In genomic region chr2:45104511-45105055, GRCm38 (mm10) we compare ENCODE assay signal across 8 mouse cellular contexts. TPM values are rescaled to one million over a fixed set of nuclear protein-coding genes. Genes with fewer than 3 reads are reported as not detected.
DNase-seq lines count a peak whose midpoint lies in the region; ATAC-seq and TF ChIP-seq lines count a peak whose summit lies in the region.

No protein-coding gene starts in this region.

- intact Hi-C loops in heart, adult 2 months (cut with DNase I), result loop anchor here (5.0 kb wide), 1 partner anchor 82 kb away; no protein-coding TSS in a partner anchor
- intact Hi-C loops in heart, postnatal 25 days (cut with DNase I), result no loop called here

- no peak for DNase-seq in heart, adult 2 months
- DNase-seq in heart, postnatal 25 days (ENCODE audit: low spot score), result no peak
- peak; percentile 57 for DNase-seq in retina, postnatal 1 day
- DNase-seq in retina, embryonic 14.5 days (ENCODE audit: low spot score), result no peak
- no peak for DNase-seq in embryo, embryonic 9.5 days (ENCODE audit: extremely low spot score)
- DNase-seq in gastrocnemius, adult 18-20 months (ENCODE audit: low spot score), result no peak

- peaks cover 17% of the 10 kb centered on the region for H3K4me1 ChIP-seq in heart, adult 2 months (ENCODE audit: control insufficient read depth, insufficient read depth, low read length)
- H3K4me1 ChIP-seq in intestine, postnatal 0 days (replicated peaks; ENCODE audit: control insufficient read depth, insufficient read depth, low read length), result no peaks in the 10 kb centered on the region
- H3K4me1 ChIP-seq in stomach, embryonic 15.5 days, result peaks cover 9% of the 10 kb centered on the region

- no peak for ATAC-seq in intestine, postnatal 0 days
- ATAC-seq in stomach, embryonic 15.5 days (ENCODE audit: insufficient read depth, low FRiP score, low read depth), result no peak

- no peaks in the 10 kb centered on the region for H3K27me3 ChIP-seq in heart, adult 2 months (ENCODE audit: control insufficient read depth, insufficient read depth, low read length)
- H3K27me3 ChIP-seq in intestine, postnatal 0 days (replicated peaks; ENCODE audit: control insufficient read depth, insufficient read depth, low read length), result peaks cover 43% of the 10 kb centered on the region
- H3K27me3 ChIP-seq in stomach, embryonic 15.5 days (replicated peaks), result 0 out of 2 replicates have a peak, but pooled peaks cover 4% of the 10 kb centered on the region

- no peak for TF ChIP-seq EP300 in heart, adult 2 months (IDR thresholded peaks at IDR 0.05; ENCODE audit: insufficient read depth, low read depth, low read length)

- H3K4me2 ChIP-seq in intestine, postnatal 0 days (replicated peaks; ENCODE audit: low read depth), result peak overlapping the region; percentile 77; the same call in 1 of the 2 replicates
- peak overlapping the region; percentile 78 for H3K4me2 ChIP-seq in stomach, embryonic 15.5 days

- H3K79me2 ChIP-seq in heart, adult 2 months (replicated peaks; ENCODE audit: control insufficient read depth, insufficient read depth, low read length), result no peaks in the 10 kb centered on the region

- no peaks in the 10 kb centered on the region for H3K9me3 ChIP-seq in intestine, postnatal 0 days (ENCODE audit: control insufficient read depth)
- no peaks in the 10 kb centered on the region for H3K9me3 ChIP-seq in stomach, embryonic 15.5 days

- TF ChIP-seq POLR2A in heart, adult 2 months (IDR thresholded peaks at IDR 0.05; ENCODE audit: insufficient read depth, low read depth, low read length), result no peak

- TF ChIP-seq CTCF in heart, adult 2 months (IDR thresholded peaks at IDR 0.05), result peak; percentile 10; the same call in 1 of the 2 replicates
- TF ChIP-seq CTCF in intestine, postnatal 0 days (IDR thresholded peaks at IDR 0.05; ENCODE audit: low read depth), result 0 out of 2 replicates have a peak, but pooled peaks have one; percentile 12

- 44% methylated on average over 7 of the region's 7 CpGs for WGBS in heart, adult 2 months
- 39% methylated on average over 7 of the region's 7 CpGs for WGBS in intestine, postnatal 0 days
- 36% methylated on average over 7 of the region's 7 CpGs for WGBS in stomach, embryonic 15.5 days

- peaks cover 37% of the 10 kb centered on the region for H3K36me3 ChIP-seq in heart, adult 2 months (ENCODE audit: control insufficient read depth, insufficient read depth, low read length)
- no peaks in the 10 kb centered on the region for H3K36me3 ChIP-seq in intestine, postnatal 0 days (ENCODE audit: control insufficient read depth, insufficient read depth)
- H3K36me3 ChIP-seq in stomach, embryonic 15.5 days, result no peaks in the 10 kb centered on the region

- H3K27ac ChIP-seq in heart, adult 2 months, result peak overlapping the region; percentile 42
- no peak overlapping the region for H3K27ac ChIP-seq in intestine, postnatal 0 days (ENCODE audit: low read depth, low read length)
- H3K27ac ChIP-seq in stomach, embryonic 15.5 days, result peak overlapping the region; percentile 66; the same call in 1 of the 2 replicates

- H3K9ac ChIP-seq in heart, adult 2 months (ENCODE audit: low read depth, low read length), result peak overlapping the region; percentile 24
- H3K9ac ChIP-seq in intestine, postnatal 0 days (ENCODE audit: low read depth, low read length), result no peak overlapping the region
- H3K9ac ChIP-seq in stomach, embryonic 15.5 days, result no peak overlapping the region

- H3K4me3 ChIP-seq in heart, adult 2 months, result no peak overlapping the region
- H3K4me3 ChIP-seq in intestine, postnatal 0 days (ENCODE audit: low read depth, low read length), result no peak overlapping the region
- H3K4me3 ChIP-seq in stomach, embryonic 15.5 days (replicated peaks), result 0 out of 2 replicates have a peak overlapping the region, but pooled peaks have one; percentile 22

RNA-seq across cellular contexts. Expression of gene Zeb2, which starts 12.6 kb away (rescaled TPM):
- 10 to 100 TPM; 46.7 to 50.0 TPM for total RNA-seq in heart, adult 2 months (2021)
- polyA plus RNA-seq in heart, adult 2 months (2012; rRNA removed), result 16.5 and 34.3 TPM in 2 replicates
- total RNA-seq in heart, postnatal 25 days (2021), result 10 to 100 TPM; 57.4 to 60.3 TPM
- 13.1 and 14.2 TPM in 2 replicates for polyA plus RNA-seq in intestine, postnatal 0 days (2015; fragmentation: Nextera tagmentation; extraction: Ambion mirVana)
- polyA plus RNA-seq in stomach, embryonic 15.5 days (2015; fragmentation: Nextera tagmentation; extraction: Ambion mirVana), result 46.5 and 49.9 TPM in 2 replicates
- total RNA-seq in gastrocnemius, adult 18-20 months (2021), result 10 to 100 TPM; 34.8 to 49.2 TPM
